ENCODE assay signal across 18 mouse cellular contexts in the genomic region with DNA sequence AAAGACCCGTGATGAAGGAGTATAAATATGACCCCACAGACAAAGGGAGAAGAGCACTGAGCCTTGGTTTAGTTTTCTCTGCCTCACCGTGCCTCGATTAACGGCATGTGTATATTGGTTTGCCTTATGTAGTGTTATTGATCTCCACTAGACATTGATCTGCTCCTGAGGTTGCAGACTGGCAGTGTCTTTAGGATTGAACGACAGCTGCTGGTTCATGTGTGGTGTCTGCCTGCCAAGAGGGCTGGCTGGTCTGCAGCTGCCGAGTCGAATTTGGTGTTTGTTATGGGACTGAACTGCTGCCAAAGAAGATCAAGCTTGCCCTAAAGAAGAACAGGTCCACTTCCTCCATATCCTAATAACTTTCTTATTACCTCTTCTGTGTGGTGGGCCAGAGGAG.
"Had no signal": no experiment of that assay in that cellular context is flagged by ENCODE, and none has a peak within 500 bp of the region (broad histone marks: within the 10 kb centered on the region; RNA-seq: fewer than 3 reads in every experiment).

No protein-coding gene starts in this region.

- H3K4me3 ChIP-seq: lung, embryonic 15.5 days; megakaryocyte, embryonic 14.5 days; midbrain, embryonic 13.5 days; midbrain, embryonic 15.5 days; neural tube, embryonic 13.5 days; neural tube, embryonic 15.5 days had no signal

- H3K4me2 ChIP-seq: lung, embryonic 15.5 days; midbrain, embryonic 11.5 days; midbrain, embryonic 13.5 days; midbrain, embryonic 15.5 days; neural tube, embryonic 13.5 days; neural tube, embryonic 15.5 days had no signal

- H3K36me3 ChIP-seq: lung, embryonic 15.5 days; midbrain, embryonic 13.5 days; midbrain, embryonic 15.5 days; neural tube, embryonic 13.5 days; neural tube, embryonic 15.5 days had no signal

- H3K27me3 ChIP-seq: lung, embryonic 15.5 days; midbrain, embryonic 15.5 days; neural tube, embryonic 13.5 days; neural tube, embryonic 15.5 days had no signal

- DNase-seq: liver, postnatal 0 days; lung, adult 2 months; lung, postnatal 14 days; lung, postnatal 36 days; retina, postnatal 1 day; right cerebral cortex, adult 18-20 months; right cerebral cortex, postnatal 25 days; spleen, adult 18-20 months; thymus, adult 18-20 months; thymus, postnatal 14 days; thymus, postnatal 36 days had no signal
